Comparison of ENCODE assay signal across 24 mouse cellular contexts in genomic region chr7:144550811-144551210, GRCm38 (mm10). TPM values are rescaled to one million over a fixed set of nuclear protein-coding genes. Genes with fewer than 3 reads are reported as not detected.
DNase-seq lines count a peak whose midpoint lies in the region; ATAC-seq and TF ChIP-seq lines count a peak whose summit lies in the region.
"Had no signal": no experiment of that assay in that cellular context is flagged by ENCODE, and none has a peak within 500 bp of the region (broad histone marks: within the 10 kb centered on the region; RNA-seq: fewer than 3 reads in every experiment).

No protein-coding gene starts in this region.

- H3K4me3 ChIP-seq in gastrocnemius, adult 2 months = peak overlapping the region; percentile 43
- H3K4me3 ChIP-seq in megakaryocyte, embryonic 14.5 days (replicated peaks) = peak overlapping the region; percentile 100
- H3K4me3 ChIP-seq in liver, embryonic 13.5 days (replicated peaks) = no peak overlapping the region; the same call in 1 of the 2 replicates
- H3K4me3 ChIP-seq: erythroblast, embryonic 14.5 days; heart, embryonic 15.5 days; hindbrain, embryonic 10.5 days; layer of hippocampus, adult 2 months; limb, embryonic 10.5 days; midbrain, embryonic 15.5 days; neural tube, embryonic 12.5 days had no signal

- intact Hi-C loops in gastrocnemius, adult 2 months (cut with DNase I) = no loop called here

- WGBS in liver, embryonic 13.5 days (ENCODE audit: insufficient replicate concordance) = 16% methylated on average over 1 of the region's 1 CpGs

- peaks cover 88% of the 10 kb centered on the region for H3K4me1 ChIP-seq in megakaryocyte, embryonic 14.5 days
- peaks cover 54% of the 10 kb centered on the region for H3K4me1 ChIP-seq in liver, embryonic 13.5 days (replicated peaks)

- 0 out of 2 replicates have a peak overlapping the region, but pooled peaks have one; percentile 20 for H3K9ac ChIP-seq in liver, embryonic 13.5 days
- H3K9ac ChIP-seq: heart, embryonic 15.5 days; midbrain, embryonic 15.5 days; neural tube, embryonic 12.5 days had no signal

- peak overlapping the region; percentile 91 for H3K27ac ChIP-seq in gastrocnemius, adult 2 months
- H3K27ac ChIP-seq in liver, embryonic 13.5 days = no peak overlapping the region
- H3K27ac ChIP-seq: heart, embryonic 15.5 days; hindbrain, embryonic 10.5 days; hindbrain, postnatal 0 days; layer of hippocampus, adult 2 months; limb, embryonic 10.5 days; midbrain, embryonic 15.5 days; neural tube, embryonic 12.5 days had no signal

- H3K36me3 ChIP-seq in megakaryocyte, embryonic 14.5 days (replicated peaks; ENCODE audit: low read length) = peaks cover 70% of the 10 kb centered on the region
- peaks cover 47% of the 10 kb centered on the region for H3K36me3 ChIP-seq in liver, embryonic 13.5 days

- H3K4me2 ChIP-seq in liver, embryonic 13.5 days = peak overlapping the region; percentile 89
- H3K4me2 ChIP-seq: heart, embryonic 15.5 days; midbrain, embryonic 15.5 days; neural tube, embryonic 12.5 days had no signal

- no peak for TF ChIP-seq CTCF in gastrocnemius, adult 2 months (IDR thresholded peaks at IDR 0.05)

- no peaks in the 10 kb centered on the region for H3K27me3 ChIP-seq in megakaryocyte, embryonic 14.5 days (replicated peaks)
- H3K27me3 ChIP-seq in liver, embryonic 13.5 days = no peaks in the 10 kb centered on the region
- H3K27me3 ChIP-seq: heart, embryonic 15.5 days had no signal

- H3K9me3 ChIP-seq in megakaryocyte, embryonic 14.5 days = no peaks in the 10 kb centered on the region
- H3K9me3 ChIP-seq in liver, embryonic 13.5 days (replicated peaks) = no peaks in the 10 kb centered on the region
- H3K9me3 ChIP-seq: heart, embryonic 15.5 days; hindbrain, embryonic 10.5 days; limb, embryonic 10.5 days; midbrain, embryonic 15.5 days; neural tube, embryonic 12.5 days had no signal

- DNase-seq in gastrocnemius, adult 2 months = no peak
- no peak for DNase-seq in gastrocnemius, adult 8-10 months (ENCODE audit: low spot score in 2 of 2)
- no peak for DNase-seq in liver, embryonic 13.5 days
- no peak for DNase-seq in right cerebral cortex, postnatal 25 days
- no peak for DNase-seq in frontal cortex, postnatal 36 days (ENCODE audit: low spot score in 2 of 2)
- DNase-seq: adrenal gland, adult 2 months; gastrocnemius, postnatal 14 days; heart, adult 11 months; kidney, adult 9 months; kidney, postnatal 25 days; lung, postnatal 10 days; thymus, postnatal 25 days had no signal

- no peak for ATAC-seq in megakaryocyte, adult 5-6 weeks (ENCODE audit: poor library complexity, severe bottlenecking)
- ATAC-seq in liver, embryonic 13.5 days (ENCODE audit: low read depth) = no peak
- ATAC-seq: forebrain, embryonic 14.5 days; hindbrain, postnatal 0 days; intestine, embryonic 16.5 days; midbrain, embryonic 15.5 days had no signal

RNA-seq across cellular contexts. Expression of gene Ppfia1, which starts 2.7 kb away (rescaled TPM):
- total RNA-seq in gastrocnemius, adult 2 months (2021) = 10 to 100 TPM; 28.3 to 33.4 TPM
- 10 to 100 TPM; 20.8 to 28.2 (median 25.6) TPM for total RNA-seq in gastrocnemius, adult 8-10 months (2022)
- 183 and 335 TPM in 2 replicates for polyA plus RNA-seq in megakaryocyte, embryonic 14.5 days (2012; ENCODE audit: insufficient read depth, low replicate concordance)
- total RNA-seq in megakaryocyte, adult 5-6 weeks (2015) = 41.0 and 47.8 TPM in 2 replicates
- 37.9 and 55.4 TPM in 2 replicates for total RNA-seq in megakaryocyte, adult 5-6 weeks (2017)
- polyA plus RNA-seq in liver, embryonic 13.5 days (2015; fragmentation: Nextera tagmentation; extraction: Ambion mirVana) = 14.1 and 20.0 TPM in 2 replicates

RNA-seq across cellular contexts. Expression of gene Fadd, which starts 31.5 kb away (rescaled TPM):
- total RNA-seq in gastrocnemius, adult 2 months (2021) = 1 to 10 TPM; 1.6 to 2.6 TPM
- total RNA-seq in gastrocnemius, adult 8-10 months (2022) = 1 to 10 TPM; 2.1 to 2.7 (median 2.4) TPM
- polyA plus RNA-seq in megakaryocyte, embryonic 14.5 days (2012; ENCODE audit: insufficient read depth, low replicate concordance) = 1.5 and 5.7 TPM in 2 replicates
- 7.4 and 7.5 TPM in 2 replicates for total RNA-seq in megakaryocyte, adult 5-6 weeks (2015)
- total RNA-seq in megakaryocyte, adult 5-6 weeks (2017) = 2.9 and 4.2 TPM in 2 replicates
- polyA plus RNA-seq in liver, embryonic 13.5 days (2015; fragmentation: Nextera tagmentation; extraction: Ambion mirVana) = 5.7 and 6.2 TPM in 2 replicates
